Mouse (Mus musculus) G1E (cell line): ENCODE data around the gene Mybl2. TPM values are rescaled to one million over a fixed set of nuclear protein-coding genes. Genes with fewer than 3 reads are reported as not detected.

Experiments used
- ATAC-seq: 2 replicates; pipeline ENCODE4 v1.8.0; 2016; ENCODE audit warnings: mild to moderate bottlenecking; ENCODE audit not compliant: insufficient number of reproducible peaks, poor library complexity, low FRiP score, severe bottlenecking; ENCODE audit errors: extremely low read depth
- DNase-seq: peaks from one replicate; pipeline ENCODE4 v3.0.0; 2012; ENCODE audit warnings: low spot score
- H3K27me3 ChIP-seq: 2 replicates; pipeline ENCODE4 v1.6.1; 2012; ENCODE audit warnings: mild to moderate bottlenecking, low read length, inconsistent platforms; ENCODE audit not compliant: insufficient read depth
- H3K36me3 ChIP-seq: replicated peaks from 2 replicates; pipeline ENCODE3; 2012; ENCODE audit warnings: mild to moderate bottlenecking, inconsistent platforms
- H3K4me1 ChIP-seq: 2 replicates; pipeline ENCODE4 v1.6.1; 2012; ENCODE audit warnings: low read depth, low read length, inconsistent platforms, mixed read lengths; ENCODE audit not compliant: insufficient read depth
- H3K4me3 ChIP-seq: 2 replicates; pipeline ENCODE4 v1.5.1; 2012; ENCODE audit warnings: low read depth, mild to moderate bottlenecking, inconsistent platforms, low read length, moderate library complexity, mixed read lengths
- H3K9me3 ChIP-seq: replicated peaks from 2 replicates; pipeline ENCODE4 v1.6.1; 2012; ENCODE audit warnings: inconsistent platforms
- CTCF ChIP-seq: IDR thresholded peaks from 2 replicates; pipeline ENCODE4 v1.5.1; 2012; ENCODE audit warnings: low read depth, low read length, inconsistent platforms, mixed read lengths
- GATA1 ChIP-seq: IDR thresholded peaks from 2 replicates; pipeline ENCODE4 v1.6.1; 2012; ENCODE audit warnings: borderline replicate concordance, low read length, inconsistent platforms, mixed read lengths
- GATA2 ChIP-seq: IDR thresholded peaks from 2 replicates; pipeline ENCODE4 v1.6.1; 2012; ENCODE audit warnings: low read depth, low read length, inconsistent platforms, borderline replicate concordance
- POLR2AphosphoS5 ChIP-seq: IDR thresholded peaks from 2 replicates; pipeline ENCODE4 v1.6.1; 2012; ENCODE audit warnings: low read depth, low read length, inconsistent platforms; ENCODE audit not compliant: insufficient replicate concordance
- TAL1 ChIP-seq: conservative IDR thresholded peaks from 2 replicates; pipeline ENCODE4 v1.6.1; 2012; ENCODE audit warnings: low read depth, low read length, inconsistent platforms, mixed read lengths
- polyA plus RNA-seq: library from polyadenylated mRNA; stranded (reverse); fragments of >175 nt; gene quantifications from 2 replicates; pipeline ENCODE4 v1.2.3, GENCODE M21; 2012
- total RNA-seq, 2 experiments: library from RNA; stranded (forward) in 1 of 2; stranded (reverse) in 1 of 2; fragments of 200-1000 nt in 1 of 2; fragments of >200 nt in 1 of 2; fragmentation: Nextera tagmentation in 1 of 2; gene quantifications; 2 replicates each; pipeline ENCODE4 v1.2.3; 2014 to 2017

The Mybl2 gene
- total and polyA plus RNA-seq, 3 experiments: 43.8 to 122 (median 55.2) TPM

GRCm38 (mm10) chr2:163067233-163067632, 12.7 kb downstream of the Mybl2 start:
- Histone ChIP-seq H3K4me3 (no peak overlapping the region), H3K9me3 (no peaks in the 10 kb centered on the region), H3K36me3 (peaks cover 97% of the 10 kb centered on the region), H3K4me1 (peaks cover 8% of the 10 kb centered on the region; the same call in 1 of the 2 replicates), H3K27me3 (no peaks in the 10 kb centered on the region)
- no peak for DNase-seq
- ATAC-seq: no peak
- TF ChIP-seq GATA2 (no peak), POLR2AphosphoS5 (no peak), TAL1 (no peak), CTCF (no peak), GATA1 (no peak)

- no peaks in the 10 kb centered on the region for H3K9me3 ChIP-seq
- TF ChIP-seq GATA2 (no peak), TAL1 (no peak)
- no peak overlapping the region for H3K4me3 ChIP-seq
- ATAC-seq: no peak
- peaks cover 97% of the 10 kb centered on the region for H3K36me3 ChIP-seq
- H3K27me3 ChIP-seq: no peaks in the 10 kb centered on the region
- H3K4me1 ChIP-seq: peaks cover 9% of the 10 kb centered on the region
- no peak for DNase-seq
Observed at GRCm38 (mm10) chr2:163070213-163070612, 15.7 kb downstream of the Mybl2 start.

DNA sequence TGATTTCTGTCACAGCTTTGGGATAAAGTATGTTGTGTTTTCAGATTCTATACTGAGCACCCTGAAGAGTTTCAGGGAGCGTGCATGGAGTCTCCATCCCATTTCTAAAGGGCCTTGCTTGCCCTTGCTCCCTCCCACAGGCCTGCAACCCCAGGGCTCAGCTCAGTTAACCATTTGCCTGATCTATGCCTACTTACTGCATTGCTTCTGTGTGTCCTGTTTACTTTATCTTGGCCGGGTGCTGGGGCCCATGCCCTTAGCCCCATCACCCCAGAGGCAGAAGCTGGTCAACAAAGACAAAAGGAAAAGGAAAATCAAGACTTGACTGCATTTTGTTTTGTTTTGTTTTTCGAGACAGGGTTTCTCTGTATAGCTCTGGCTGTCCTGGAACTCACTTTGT, 17.1 kb downstream of the Mybl2 start:
- Histone ChIP-seq H3K4me3 (no peak overlapping the region), H3K9me3 (no peaks in the 10 kb centered on the region), H3K4me1 (peaks cover 3% of the 10 kb centered on the region), H3K27me3 (no peaks in the 10 kb centered on the region), H3K36me3 (peaks cover 96% of the 10 kb centered on the region)
- ATAC-seq: no peak
- DNase-seq: no peak
- TF ChIP-seq GATA2 (no peak), TAL1 (no peak), CTCF (no peak), GATA1 (no peak), POLR2AphosphoS5 (no peak)

DNA sequence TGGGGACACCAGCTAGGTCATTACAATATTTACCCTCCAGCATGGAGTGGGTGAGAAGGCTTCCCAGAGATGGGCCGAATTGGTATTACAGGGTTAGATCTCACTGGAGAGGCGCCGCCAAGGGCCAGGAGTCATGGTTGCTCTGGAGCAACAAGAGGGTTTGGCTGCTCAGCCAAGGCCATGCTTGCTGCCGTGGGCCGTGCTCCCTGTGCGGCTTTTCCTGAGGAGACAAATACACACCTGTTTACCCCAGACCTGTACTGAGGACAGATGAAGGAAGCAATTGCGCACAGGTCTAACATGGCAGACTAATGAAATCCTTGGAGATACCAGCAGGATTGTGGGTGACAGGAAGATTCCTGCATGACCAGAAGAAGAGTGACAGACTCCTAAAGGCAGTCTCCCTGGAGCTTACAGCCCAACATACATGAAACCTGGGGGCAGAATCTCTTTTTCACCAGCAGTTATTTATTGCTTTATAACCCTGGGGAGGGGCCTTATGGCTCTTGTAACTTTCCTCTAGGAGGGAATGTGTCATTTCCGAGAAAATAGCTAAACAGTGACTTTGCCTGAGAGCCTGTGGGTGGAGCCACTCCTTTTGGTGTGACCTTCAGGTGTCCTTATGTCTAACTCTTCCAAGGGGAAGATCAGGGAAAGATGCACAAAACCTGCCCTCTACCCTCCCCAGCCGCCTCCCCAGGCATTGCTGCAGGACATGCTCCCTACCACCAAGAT, 18.7 kb downstream of the Mybl2 start:
- Histone ChIP-seq H3K36me3 (peaks cover 97% of the 10 kb centered on the region), H3K9me3 (no peaks in the 10 kb centered on the region), H3K27me3 (no peaks in the 10 kb centered on the region), H3K4me3 (no peak overlapping the region), H3K4me1 (peaks cover 3% of the 10 kb centered on the region)
- TF ChIP-seq GATA1 (no peak), CTCF (no peak), TAL1 (no peak), POLR2AphosphoS5 (no peak), GATA2 (no peak)
- ATAC-seq (no peak), DNase-seq (no peak)

- H3K36me3 ChIP-seq: peaks cover 97% of the 10 kb centered on the region
Observed at GRCm38 (mm10) chr2:163074006-163074405, 19.5 kb downstream of the Mybl2 start.

GRCm38 (mm10) chr2:163074808-163075207, 20.3 kb downstream of the Mybl2 start:
- no peak for TF ChIP-seq GATA2
- TF ChIP-seq GATA1: no peak
- no peak for TF ChIP-seq CTCF
- no peak for TF ChIP-seq TAL1
- no peak for TF ChIP-seq POLR2AphosphoS5
- H3K4me1 ChIP-seq: peaks cover 3% of the 10 kb centered on the region
- no peak for ATAC-seq
- H3K9me3 ChIP-seq: no peaks in the 10 kb centered on the region
- H3K27me3 ChIP-seq: no peaks in the 10 kb centered on the region
- DNase-seq: no peak
- peaks cover 98% of the 10 kb centered on the region for H3K36me3 ChIP-seq
- no peak overlapping the region for H3K4me3 ChIP-seq

More at GRCm38 (mm10) chr2:163074006-163074405, 19.5 kb downstream of the Mybl2 start:
- DNase-seq (no peak), ATAC-seq (no peak)
- TF ChIP-seq TAL1: no peak
- TF ChIP-seq GATA1: no peak
- no peak for TF ChIP-seq POLR2AphosphoS5
- TF ChIP-seq CTCF: no peak
- no peak for TF ChIP-seq GATA2
- Histone ChIP-seq H3K9me3 (no peaks in the 10 kb centered on the region), H3K4me3 (no peak overlapping the region), H3K4me1 (peaks cover 3% of the 10 kb centered on the region), H3K27me3 (no peaks in the 10 kb centered on the region)
